Mouse (Mus musculus) heart, postnatal 14 days (tissue): Measurements from ENCODE around the gene Sycp2l. TPM values are rescaled to one million over a fixed set of nuclear protein-coding genes. Genes with fewer than 3 reads are reported as not detected.

Source experiments
- DNase-seq, 2 experiments: peaks; one replicate each; pipeline ENCODE4 v3.0.0; 2021 to 2022
- intact Hi-C: fragments of 180-260 bp; cut with DNase I; formaldehyde crosslinking; loops from one replicate; pipeline ENCODE4 v1.15.1; 2025
- total RNA-seq, 2 experiments: library from RNA; stranded (reverse); gene quantifications; 2 replicates each; pipeline ENCODE4 v1.2.3; 2021

Gene Sycp2l
- total RNA-seq, 2 experiments from 2014 or later, result not detected

GRCm38 (mm10) chr13:41219056-41219455 is 104.9 kb downstream of the Sycp2l start:
- DNase-seq, result no peak
- intact Hi-C loops, result no loop called here

GRCm38 (mm10) chr13:41219687-41220303 is 105.7 kb downstream of the Sycp2l start:
- intact Hi-C loops, result no loop called here
- DNase-seq, result no peak

GRCm38 (mm10) chr13:41220304-41220834 is 106.3 kb downstream of the Sycp2l start, which contains the start of gene Elovl2:
Gene Elovl2 (minus strand): TSS chr13:41220405.
- DNase-seq, result peak; percentile 80 to 86
- intact Hi-C loops, result no loop called here

Other genes starting within 250 kb of the Sycp2l start
- gene Pak1ip1, start 113.3 kb upstream of the Sycp2l start, total RNA-seq, result 10 to 100 TPM; 25.4 to 25.8 TPM
- 100 to 1,000 TPM; 175 to 198 TPM for gene Tmem14c, start 98.0 kb upstream of the Sycp2l start, total RNA-seq
- gene Mak, start 34.6 kb upstream of the Sycp2l start, total RNA-seq, result under 1 TPM in 1 of 2 experiments, not detected in 1; 0.19 TPM
- gene Gcm2, start 3.3 kb upstream of the Sycp2l start, total RNA-seq, result not detected
- gene Elovl2, start 106.1 kb downstream of the Sycp2l start, total RNA-seq, result under 1 TPM; 0.19 to 0.37 TPM
- gene Smim13, start 135.5 kb downstream of the Sycp2l start, total RNA-seq, result 10 to 100 TPM; 22.5 to 22.7 TPM
- gene Gm17364, start 159.7 kb downstream of the Sycp2l start, total RNA-seq, result not detected